Mouse (Mus musculus) hindbrain, embryonic 10.5 days (tissue): ENCODE measurements around the gene Cmtm6. TPM values are rescaled to one million over a fixed set of nuclear protein-coding genes. Genes with fewer than 3 reads are reported as not detected.
A peak's percentile ranks its signal among the peaks of the same experiment; 100 is the strongest.

ENCODE experiments used
- DNase-seq: peaks from one replicate; pipeline ENCODE4 v3.0.0-alpha.2; 2017; ENCODE audit warnings: low spot score
- H3K27ac ChIP-seq: fragments of 300-500 bp; sonication (generic); 2 replicates; pipeline ENCODE4 v1.5.1; 2016; ENCODE audit warnings: mild to moderate bottlenecking, moderate library complexity
- H3K27me3 ChIP-seq: fragments of 300-500 bp; sonication (generic); 2 replicates; pipeline ENCODE4 v1.6.1; 2016; ENCODE audit warnings: mild to moderate bottlenecking; ENCODE audit not compliant: poor library complexity, insufficient read depth, severe bottlenecking
- H3K36me3 ChIP-seq: fragments of 300-500 bp; sonication (generic); 2 replicates; pipeline ENCODE4 v1.6.1; 2016; ENCODE audit warnings: mild to moderate bottlenecking, moderate library complexity
- H3K4me1 ChIP-seq: fragments of 300-500 bp; sonication (generic); replicated peaks from 2 replicates; pipeline ENCODE4 v1.6.1; 2016; ENCODE audit warnings: mild to moderate bottlenecking
- H3K4me3 ChIP-seq: fragments of 300-500 bp; sonication (generic); 2 replicates; pipeline ENCODE4 v1.5.1; 2016; ENCODE audit warnings: mild to moderate bottlenecking, moderate library complexity
- H3K9me3 ChIP-seq: fragments of 300-500 bp; sonication (generic); 2 replicates; pipeline ENCODE4 v1.6.1; 2016; ENCODE audit warnings: mild to moderate bottlenecking, moderate library complexity
- WGBS: fragments of 180-500 bp; shearing (Covaris S2); methylation state at CpG from one replicate; pipeline ENCODE4 v1.1.7; 2016; 5-methylcytosine and 5-hydroxymethylcytosine counted together
- polyA plus RNA-seq: library from polyadenylated mRNA; unstranded; fragments of >200 nt; fragmentation: Nextera tagmentation; extraction: Ambion mirVana; gene quantifications from 2 replicates; pipeline ENCODE4 v1.2.1, GENCODE M21; 2016

Gene Cmtm6
- polyA plus RNA-seq, 1 experiment from 2014 or later, result 23.8 TPM

DNA sequence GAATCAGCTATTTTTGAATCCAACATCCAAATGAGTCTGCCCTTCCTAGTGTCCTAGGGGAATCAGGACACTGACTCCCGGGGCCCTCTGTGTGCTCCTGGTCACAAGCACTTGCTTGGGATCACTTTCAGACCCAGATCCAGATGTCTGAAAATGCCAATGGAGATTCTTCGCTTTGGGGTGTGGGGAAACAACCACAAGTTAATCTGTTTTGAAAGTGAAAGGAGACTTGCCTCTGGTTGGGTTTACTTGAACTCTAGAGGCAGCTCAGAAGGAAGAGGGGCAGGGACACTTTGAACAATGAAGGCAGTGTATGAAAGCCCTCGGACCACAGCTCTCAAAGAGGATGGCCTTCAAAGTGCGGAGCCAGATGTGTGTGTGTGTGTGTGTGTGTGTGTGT, 63.6 kb downstream of the Cmtm6 start:
- WGBS, result 65% methylated on average over 4 of the region's 4 CpGs
- H3K27me3 ChIP-seq, result no peaks in the 10 kb centered on the region
- H3K36me3 ChIP-seq, result no peaks in the 10 kb centered on the region
- no peaks in the 10 kb centered on the region for H3K9me3 ChIP-seq
- H3K4me1 ChIP-seq, result peaks cover 57% of the 10 kb centered on the region
- no peak overlapping the region for H3K27ac ChIP-seq
- H3K4me3 ChIP-seq, result no peak overlapping the region
- DNase-seq, result no peak

GRCm38 (mm10) chr9:114796473-114797050, 65.6 kb downstream of the Cmtm6 start:
- Histone ChIP-seq H3K27ac (peak overlapping the region; percentile 85), H3K4me1 (peaks cover 78% of the 10 kb centered on the region), H3K4me3 (no peak overlapping the region), H3K27me3 (no peaks in the 10 kb centered on the region), H3K9me3 (no peaks in the 10 kb centered on the region), H3K36me3 (no peaks in the 10 kb centered on the region)
- peak; percentile 58 for DNase-seq
- 37% methylated on average over 11 of the region's 11 CpGs for WGBS

GRCm38 (mm10) chr9:114797329-114798004, 66.6 kb downstream of the Cmtm6 start:
- Histone ChIP-seq H3K36me3 (no peaks in the 10 kb centered on the region), H3K27ac (peak overlapping the region; percentile 85), H3K4me3 (no peak overlapping the region), H3K27me3 (0 out of 2 replicates have a peak, but pooled peaks cover 3% of the 10 kb centered on the region), H3K4me1 (peaks cover 80% of the 10 kb centered on the region), H3K9me3 (no peaks in the 10 kb centered on the region)
- peak; percentile 91 for DNase-seq
- 56% methylated on average over 11 of the region's 11 CpGs for WGBS

GRCm38 (mm10) chr9:114798845-114799244, 67.9 kb downstream of the Cmtm6 start:
- H3K36me3 ChIP-seq, result no peaks in the 10 kb centered on the region
- DNase-seq, result peak; percentile 56
- WGBS, result 27% methylated on average over 6 of the region's 6 CpGs
- H3K9me3 ChIP-seq, result no peaks in the 10 kb centered on the region
- peaks cover 92% of the 10 kb centered on the region for H3K4me1 ChIP-seq
- no peak overlapping the region for H3K4me3 ChIP-seq
- 0 out of 2 replicates have a peak, but pooled peaks cover 3% of the 10 kb centered on the region for H3K27me3 ChIP-seq
- peak overlapping the region; percentile 85 for H3K27ac ChIP-seq

Other genes with a start within 250 kb of the Cmtm6 start
- 0.07 TPM in 1 of 2 replicates, not detected in the other for gene Ccr4, start 226.2 kb upstream of the Cmtm6 start, polyA plus RNA-seq
- gene C130032M10Rik, start 215.4 kb upstream of the Cmtm6 start, polyA plus RNA-seq, result 0.38 and 1.9 TPM in 2 replicates
- gene Trim71, start 166.7 kb upstream of the Cmtm6 start, polyA plus RNA-seq, result 3.8 and 8.3 TPM in 2 replicates
- gene Cnot10, start 90.9 kb upstream of the Cmtm6 start, polyA plus RNA-seq, result 67.4 and 68.7 TPM in 2 replicates
- 99.8 and 122 TPM in 2 replicates for gene Dync1li1, start 42.3 kb upstream of the Cmtm6 start, polyA plus RNA-seq
- 96.0 and 108 TPM in 2 replicates for gene Cmtm7, start 50.7 kb downstream of the Cmtm6 start, polyA plus RNA-seq
- gene Cmtm8, start 113.0 kb downstream of the Cmtm6 start, polyA plus RNA-seq, result 31.7 and 35.3 TPM in 2 replicates
- 14.3 and 16.0 TPM in 2 replicates for gene Gpd1l, start 202.9 kb downstream of the Cmtm6 start, polyA plus RNA-seq
- gene Osbpl10, start 247.5 kb downstream of the Cmtm6 start, polyA plus RNA-seq, result 1.00 and 1.6 TPM in 2 replicates